Mouse (Mus musculus) midbrain, embryonic 11.5 days (tissue): Measurements from ENCODE around the gene Zfp646. TPM values are rescaled to one million over a fixed set of nuclear protein-coding genes. Genes with fewer than 3 reads are reported as not detected.
"Not testable (repeated sequence)": the region's sequence is repeated elsewhere in the genome, so short reads cannot be mapped to it uniquely, and the experiment has no call there.

Experiments
- ATAC-seq: fragments of 200-750 bp; cut with Nextera tagmentation; 2 replicates; pipeline ENCODE4 v1.8.0; 2017; ENCODE audit warnings: moderate TSS enrichment, moderate library complexity; ENCODE audit not compliant: low FRiP score
- DNase-seq: peaks from one replicate; pipeline ENCODE4 v3.0.0; 2015; ENCODE audit warnings: low spot score; ENCODE audit errors: missing footprints
- H3K27ac ChIP-seq: fragments of 300-500 bp; sonication (generic); 2 replicates; pipeline ENCODE4 v1.5.1; 2014; ENCODE audit warnings: low read depth, low read length
- H3K27me3 ChIP-seq: fragments of 300-500 bp; sonication (generic); 2 replicates; pipeline ENCODE4 v1.6.1; 2014; ENCODE audit warnings: mild to moderate bottlenecking, low read length, moderate library complexity, mixed read lengths; ENCODE audit not compliant: control insufficient read depth, insufficient read depth
- H3K36me3 ChIP-seq: fragments of 300-500 bp; sonication (generic); 2 replicates; pipeline ENCODE4 v1.6.1; 2014; ENCODE audit warnings: mild to moderate bottlenecking, low read length, moderate library complexity, mixed read lengths; ENCODE audit not compliant: control insufficient read depth, insufficient read depth
- H3K4me1 ChIP-seq: fragments of 300-500 bp; sonication (generic); 2 replicates; pipeline ENCODE4 v1.6.1; 2014; ENCODE audit warnings: low read length; ENCODE audit not compliant: control insufficient read depth, insufficient read depth
- H3K4me2 ChIP-seq: fragments of 300-500 bp; sonication (generic); 2 replicates; pipeline ENCODE4 v1.6.1; 2014; ENCODE audit warnings: mild to moderate bottlenecking, moderate library complexity
- H3K4me3 ChIP-seq: fragments of 300-500 bp; sonication (generic); 2 replicates; pipeline ENCODE4 v1.5.1; 2014; ENCODE audit warnings: low read depth, low read length
- H3K9ac ChIP-seq: fragments of 300-500 bp; sonication (generic); 2 replicates; pipeline ENCODE4 v1.6.1; 2014; ENCODE audit warnings: low read length
- H3K9me3 ChIP-seq: fragments of 300-500 bp; sonication (generic); 2 replicates; pipeline ENCODE4 v1.6.1; 2016; ENCODE audit warnings: low read length; ENCODE audit not compliant: control insufficient read depth
- WGBS: fragments of 180-500 bp; shearing (Covaris S2); extraction: QIAGEN DNeasy Blood & Tissue Kit; methylation state at CpG from one replicate; pipeline ENCODE4 v1.1.7; 2014; 5-methylcytosine and 5-hydroxymethylcytosine counted together
- polyA plus RNA-seq: library from polyadenylated mRNA; unstranded; fragments of >200 nt; fragmentation: Nextera tagmentation; extraction: Ambion mirVana; gene quantifications from 2 replicates; pipeline ENCODE4 v1.2.1, GENCODE M21; 2014

Gene Zfp646
- polyA plus RNA-seq = 16.0 and 17.4 TPM in 2 replicates

DNA sequence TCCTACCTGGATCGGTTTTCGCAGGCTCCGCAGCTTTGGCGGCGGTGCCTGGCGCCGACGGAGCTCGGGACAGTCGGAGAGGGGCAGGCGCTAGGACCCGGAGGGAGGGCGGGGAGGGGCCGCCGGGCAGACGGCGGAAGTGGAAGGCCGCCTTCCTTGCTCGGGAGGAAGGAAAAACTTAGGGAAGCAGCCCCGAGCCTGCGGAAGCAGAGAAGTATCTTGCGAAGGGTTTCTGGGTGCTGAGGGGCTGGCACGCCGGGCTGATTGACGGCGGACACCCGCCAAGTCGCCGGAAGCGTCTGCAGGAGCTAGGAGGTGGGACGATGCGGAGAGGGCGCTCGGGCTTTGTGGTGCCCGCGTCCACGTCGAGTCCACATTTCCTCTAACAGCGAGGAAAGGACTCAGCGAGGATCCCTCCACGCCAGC lies at the start of gene Zfp646:
Zfp646 (plus strand) TSS at position 181 of the 426 bp plus-strand sequence.
- Histone ChIP-seq H3K4me2 (peak within 1 kb of the TSS; percentile 69), H3K4me1 (peaks cover 17% of the 10 kb centered on the region), H3K36me3 (peaks cover 23% of the 10 kb centered on the region), H3K4me3 (peak within 1 kb of the TSS; percentile 95), H3K9me3 (no peaks in the 10 kb centered on the region), H3K9ac (peak within 1 kb of the TSS; percentile 99), H3K27me3 (no peaks in the 10 kb centered on the region), H3K27ac (peak within 1 kb of the TSS; percentile 99)
- ATAC-seq (peak; percentile 89), DNase-seq (peak; percentile 99)
- under 1% methylated on average over 41 of the region's 41 CpGs for WGBS

DNA sequence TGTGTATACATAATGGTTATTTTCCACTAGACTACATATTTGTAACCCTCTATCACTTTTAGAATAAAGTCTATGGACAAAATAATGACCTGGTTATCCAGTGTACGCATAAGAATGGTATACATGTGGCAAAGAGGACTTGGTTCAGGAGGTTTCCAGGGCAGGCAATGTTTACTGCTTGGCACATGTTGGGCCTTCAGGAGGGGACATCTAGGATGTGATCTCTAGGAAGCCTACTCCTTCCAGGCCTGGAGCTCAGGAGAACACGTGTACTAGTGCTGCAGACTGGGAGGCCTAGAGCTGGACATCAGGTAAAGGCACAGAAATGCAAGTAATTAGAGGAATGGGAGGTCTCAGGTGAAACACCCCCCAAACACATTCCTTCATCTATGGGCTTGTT lies 40.5 kb upstream of the Zfp646 start:
- H3K4me1 ChIP-seq = no peaks in the 10 kb centered on the region
- H3K9ac ChIP-seq = no peak overlapping the region
- H3K27me3 ChIP-seq = no peaks in the 10 kb centered on the region
- H3K9me3 ChIP-seq = no peaks in the 10 kb centered on the region
- H3K36me3 ChIP-seq = no peaks in the 10 kb centered on the region
- H3K27ac ChIP-seq = no peak overlapping the region
- ATAC-seq = no peak
- H3K4me2 ChIP-seq = no peak overlapping the region
- WGBS = 86% methylated on average over 2 of the region's 2 CpGs
- DNase-seq = peak; percentile 59
- no peak overlapping the region for H3K4me3 ChIP-seq

DNA sequence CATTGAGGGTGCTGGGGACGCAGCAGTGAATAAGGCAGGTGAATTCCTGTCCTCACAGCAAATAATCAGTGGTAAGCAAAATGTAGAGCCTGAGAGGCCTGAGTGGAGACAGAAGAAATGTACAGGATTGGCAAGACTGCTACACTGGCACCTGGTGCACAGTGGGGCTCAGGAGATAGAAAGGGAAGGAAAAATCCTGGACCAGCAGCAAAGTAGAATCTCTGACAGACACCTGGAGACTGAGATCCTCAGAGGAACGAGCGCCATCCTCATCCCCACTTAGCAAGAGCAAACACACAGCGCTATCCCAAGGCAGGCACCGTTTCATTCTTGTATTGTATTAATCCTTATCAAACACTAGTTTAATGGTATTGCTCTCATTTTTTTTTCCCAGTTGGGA lies 38.5 kb upstream of the Zfp646 start:
- Histone ChIP-seq H3K9me3 (no peaks in the 10 kb centered on the region), H3K9ac (no peak overlapping the region), H3K27ac (no peak overlapping the region), H3K4me2 (no peak overlapping the region), H3K27me3 (no peaks in the 10 kb centered on the region), H3K4me3 (no peak overlapping the region), H3K36me3 (no peaks in the 10 kb centered on the region), H3K4me1 (peaks cover 6% of the 10 kb centered on the region)
- no peak for DNase-seq
- no peak for ATAC-seq
- 91% methylated on average over 5 of the region's 5 CpGs for WGBS

- not testable (repeated sequence) for H3K9ac ChIP-seq, H3K36me3 ChIP-seq, H3K4me2 ChIP-seq, H3K9me3 ChIP-seq, H3K27ac ChIP-seq, ATAC-seq, H3K27me3 ChIP-seq, H3K4me3 ChIP-seq, H3K4me1 ChIP-seq
- DNase-seq = peak; percentile 23
- 69% methylated on average over 4 of the region's 4 CpGs for WGBS
Measured at GRCm38 (mm10) chr7:127837878-127838277, 38.1 kb upstream of the Zfp646 start.

GRCm38 (mm10) chr7:127840031-127840430 lies 36.0 kb upstream of the Zfp646 start:
- DNase-seq, H3K9me3 ChIP-seq, H3K4me1 ChIP-seq, H3K4me2 ChIP-seq, H3K27me3 ChIP-seq, H3K27ac ChIP-seq, H3K4me3 ChIP-seq, H3K36me3 ChIP-seq, H3K9ac ChIP-seq, ATAC-seq: not testable (repeated sequence)
- 83% methylated on average over 2 of the region's 2 CpGs for WGBS

DNA sequence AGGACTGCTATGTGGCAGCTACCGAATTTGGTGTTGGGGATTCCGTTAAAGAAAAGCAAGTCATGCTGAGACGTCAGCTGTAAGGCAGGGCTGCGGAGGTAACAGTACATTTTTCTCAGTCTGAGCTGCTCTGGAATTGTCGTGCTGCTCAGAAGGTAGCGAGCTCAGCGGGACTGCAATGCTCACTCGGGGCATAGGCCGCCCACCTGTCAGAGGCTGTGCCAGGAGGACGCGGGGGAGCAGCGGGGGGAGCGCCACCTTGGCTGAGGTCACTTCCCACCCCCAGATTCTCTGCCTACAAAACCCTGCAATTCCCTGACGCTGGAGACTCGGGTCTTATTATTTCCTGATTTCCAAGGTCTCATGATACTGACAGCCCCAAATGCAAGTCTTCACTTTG lies 35.1 kb upstream of the Zfp646 start:
- DNase-seq (no peak), ATAC-seq (peak; percentile 55)

GRCm38 (mm10) chr7:127841340-127842000 lies 34.6 kb upstream of the Zfp646 start:
- Histone ChIP-seq H3K27me3 (no peaks in the 10 kb centered on the region), H3K4me2 (peak overlapping the region; percentile 100), H3K4me1 (peaks cover 6% of the 10 kb centered on the region), H3K4me3 (peak overlapping the region; percentile 65), H3K27ac (peak overlapping the region; percentile 83), H3K36me3 (no peaks in the 10 kb centered on the region), H3K9ac (peak overlapping the region; percentile 62), H3K9me3 (no peaks in the 10 kb centered on the region)
- peak; percentile 93 for ATAC-seq
- DNase-seq = peak; percentile 98
- under 1% methylated on average over 45 of the region's 46 CpGs for WGBS

More for the DNA sequence above, 35.1 kb upstream of the Zfp646 start:
- Histone ChIP-seq H3K36me3 (no peaks in the 10 kb centered on the region), H3K4me2 (peak overlapping the region; percentile 100), H3K9me3 (no peaks in the 10 kb centered on the region), H3K4me3 (peak overlapping the region; percentile 65), H3K27me3 (no peaks in the 10 kb centered on the region), H3K27ac (peak overlapping the region; percentile 83), H3K9ac (peak overlapping the region; percentile 62), H3K4me1 (peaks cover 6% of the 10 kb centered on the region)
- WGBS = 7% methylated on average over 15 of the region's 15 CpGs

GRCm38 (mm10) chr7:127842001-127842718 lies 33.9 kb upstream of the Zfp646 start:
- ATAC-seq = peak; percentile 61
- under 1% methylated on average over 40 of the region's 40 CpGs for WGBS

More at GRCm38 (mm10) chr7:127842001-127842718, 33.9 kb upstream of the Zfp646 start:
- H3K4me1 ChIP-seq = peaks cover 6% of the 10 kb centered on the region
- H3K36me3 ChIP-seq = no peaks in the 10 kb centered on the region
- H3K9me3 ChIP-seq = no peaks in the 10 kb centered on the region
- H3K27ac ChIP-seq = no peak overlapping the region
- H3K27me3 ChIP-seq = no peaks in the 10 kb centered on the region
- H3K9ac ChIP-seq = peak overlapping the region; percentile 62
- peak overlapping the region; percentile 100 for H3K4me2 ChIP-seq
- H3K4me3 ChIP-seq = peak overlapping the region; percentile 65
- peak; percentile 95 for DNase-seq
